Mouse (Mus musculus): ENCODE measurements around the gene Cops4. TPM values are rescaled to one million over a fixed set of nuclear protein-coding genes. Genes with fewer than 3 reads are reported as not detected.

Gene Cops4
- 10 to 100 TPM; 15.8 to 70.1 (median 37.5) TPM for total RNA-seq (2018; cell fraction: chromatin; rRNA removed)
- 10 to 100 TPM; 27.7 to 50.9 (median 41.2) TPM for total RNA-seq (2018; cell fraction: cytosol; rRNA removed)
- total RNA-seq (2018; cell fraction: nucleus; rRNA removed) = 10 to 100 TPM in 25 of 26 experiments, 1 to 10 TPM in 1; 9.6 to 45.9 (median 23.5) TPM
- 39.5 to 73.9 TPM (median 51.8 TPM) in 3 replicates for polyA plus RNA-seq (2018)

DNA sequence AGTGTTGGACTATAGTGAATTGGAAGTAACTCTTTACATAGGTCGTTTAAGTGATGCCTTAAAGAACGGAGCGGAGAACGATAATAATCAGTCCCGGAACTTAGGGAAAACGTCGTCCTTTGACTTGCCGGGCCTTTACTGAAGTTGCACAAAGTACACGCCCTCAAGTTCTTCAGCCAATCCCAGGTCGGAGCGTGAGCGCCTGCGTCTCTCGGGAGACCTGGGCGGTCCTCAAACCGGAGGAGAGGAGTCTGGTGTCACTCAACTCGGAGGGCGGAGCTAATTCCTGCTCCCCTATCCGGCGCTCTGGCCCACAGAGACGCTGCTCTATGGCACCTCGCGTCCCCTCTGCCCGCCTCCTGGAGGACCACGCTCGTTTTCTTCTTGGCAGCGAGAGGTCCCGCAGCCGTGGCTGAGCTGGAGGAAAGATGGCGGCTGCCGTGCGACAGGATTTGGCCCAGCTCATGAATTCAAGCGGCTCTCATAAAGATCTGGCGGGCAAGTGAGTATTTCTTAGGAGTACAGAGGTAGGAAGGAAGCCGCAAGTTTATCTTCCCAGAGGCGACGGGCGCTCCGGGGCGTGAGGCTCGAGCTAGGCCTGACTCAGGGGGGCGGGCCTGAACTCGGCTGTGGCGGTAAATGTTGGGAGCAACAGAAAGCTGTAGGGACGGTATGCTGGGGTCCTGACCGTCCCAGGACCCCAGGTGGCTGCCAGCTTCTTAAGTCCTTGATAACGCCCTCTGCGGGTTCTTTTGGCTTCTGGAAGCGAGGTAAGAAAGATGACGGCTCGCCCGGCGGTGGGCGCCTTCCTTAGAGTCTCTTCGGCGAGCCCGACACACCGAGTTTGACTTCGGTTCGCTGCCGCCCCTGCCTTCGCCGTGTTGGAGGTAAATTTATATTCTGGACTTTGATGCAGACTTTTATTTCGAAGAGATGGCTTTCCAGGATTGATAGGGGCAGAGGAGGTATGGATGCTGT is at the start of gene Cops4:
Gene Cops4, plus strand, starts transcription at position 261 of the 978 bp plus-strand sequence.
- Histone ChIP-seq H3K27ac (peak within 1 kb of the TSS; percentile 76), H3K79me2 (ENCODE audit: inconsistent target) (peaks cover 50% of the 10 kb centered on the region), H3K36me3 (ENCODE audit: inconsistent target) (no peaks in the 10 kb centered on the region), H3K4me3 (ENCODE audit: inconsistent target) (peak within 1 kb of the TSS; percentile 80)
- under 1% methylated on average over 64 of the region's 64 CpGs for WGBS (ENCODE audit: missing documents)

DNA sequence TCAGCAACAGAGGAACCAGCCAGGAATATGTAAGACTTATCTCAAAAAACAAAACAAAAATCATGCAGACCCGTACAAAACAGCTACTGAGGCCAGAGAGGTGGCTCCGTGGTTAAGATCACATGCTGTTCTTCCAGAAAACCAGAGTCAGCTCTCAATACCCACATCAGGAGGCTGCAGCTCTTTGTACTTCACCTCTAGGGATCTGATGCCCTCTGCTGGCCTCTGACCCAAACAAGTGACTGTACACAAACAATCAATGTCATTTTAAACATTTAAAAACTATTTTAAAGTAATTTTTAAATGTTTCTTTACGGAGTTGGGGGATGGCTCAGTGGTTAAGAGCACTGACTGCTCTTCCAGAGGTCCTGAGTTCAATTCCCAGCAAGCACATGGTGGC is 41.8 kb upstream of the Cops4 start:
- H3K79me2 ChIP-seq (ENCODE audit: inconsistent target) = peaks cover 10% of the 10 kb centered on the region; the same call in 1 of the 2 replicates
- H3K36me3 ChIP-seq (ENCODE audit: inconsistent target) = no peaks in the 10 kb centered on the region
- peak overlapping the region; percentile 36; the same call in 1 of the 2 replicates for H3K27ac ChIP-seq
- 51% methylated on average over 3 of the region's 3 CpGs for WGBS (ENCODE audit: missing documents)
- H3K4me3 ChIP-seq (ENCODE audit: inconsistent target) = no peak overlapping the region

DNA sequence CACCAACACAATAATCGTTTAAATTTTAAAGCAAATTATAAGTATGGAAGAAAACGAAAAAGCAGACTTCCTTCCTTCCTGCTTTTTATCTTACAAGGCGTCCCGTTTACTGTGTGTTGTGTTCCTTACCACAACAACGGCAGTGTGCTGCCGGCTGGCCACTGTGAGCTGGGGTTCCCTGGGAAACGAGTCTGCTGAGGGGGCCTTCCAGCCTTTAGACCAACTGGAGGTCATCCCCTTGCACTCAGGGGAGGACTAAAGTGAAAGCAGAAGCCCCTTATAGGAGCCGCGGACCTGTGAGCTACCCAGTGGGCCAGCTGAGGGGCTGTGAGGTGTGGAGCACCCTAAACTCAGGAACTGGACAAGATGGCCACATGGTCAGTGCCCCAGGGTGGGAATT is 40.5 kb upstream of the Cops4 start:
- Histone ChIP-seq H3K36me3 (ENCODE audit: inconsistent target) (no peaks in the 10 kb centered on the region), H3K79me2 (ENCODE audit: inconsistent target) (peaks cover 13% of the 10 kb centered on the region), H3K27ac (no peak overlapping the region), H3K4me3 (ENCODE audit: inconsistent target) (no peak overlapping the region)
- WGBS (ENCODE audit: missing documents) = 28% methylated on average over 9 of the region's 9 CpGs

DNA sequence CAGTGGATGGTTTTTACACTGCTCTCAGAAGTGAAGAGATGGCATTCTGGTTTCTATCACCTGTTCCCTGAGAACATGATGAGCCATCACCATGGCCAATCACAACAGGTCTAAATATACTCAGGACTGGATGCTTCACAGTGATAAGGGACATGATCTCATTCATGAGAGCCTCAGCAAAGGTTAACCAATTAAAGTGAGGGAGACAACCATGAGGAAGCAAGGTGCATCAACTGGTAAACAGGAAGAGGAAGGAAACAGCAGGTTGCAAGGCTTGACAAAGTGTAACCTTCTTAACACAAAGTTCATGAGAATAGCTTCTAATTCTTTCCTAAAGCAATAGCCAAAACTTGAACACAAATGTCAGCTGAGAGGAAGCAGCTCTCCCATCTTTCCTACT is 34.5 kb upstream of the Cops4 start:
- H3K79me2 ChIP-seq (ENCODE audit: inconsistent target) = peaks cover 72% of the 10 kb centered on the region
- H3K4me3 ChIP-seq (ENCODE audit: inconsistent target) = no peak overlapping the region
- no peak overlapping the region for H3K27ac ChIP-seq
- no peaks in the 10 kb centered on the region for H3K36me3 ChIP-seq (ENCODE audit: inconsistent target)

DNA sequence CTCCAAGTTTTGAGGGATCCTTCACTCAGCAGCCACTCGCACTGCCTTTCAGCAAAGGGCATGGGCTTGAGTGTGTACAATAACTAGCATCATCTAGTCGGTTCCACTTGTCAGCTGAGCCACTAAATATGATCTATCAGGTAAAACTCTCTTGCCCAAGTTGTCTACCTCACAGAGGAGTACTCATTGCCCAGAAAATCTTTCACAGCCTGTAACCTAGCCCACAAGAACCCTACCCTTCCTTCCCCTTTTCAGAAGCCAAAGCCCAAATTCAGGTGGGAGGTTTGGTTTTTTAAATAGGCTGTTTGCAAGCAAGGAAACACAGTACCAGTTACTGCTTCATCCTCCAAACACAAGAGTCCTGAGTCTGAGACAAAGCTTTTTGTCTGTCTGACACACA is 31.0 kb upstream of the Cops4 start:
- H3K4me3 ChIP-seq (ENCODE audit: inconsistent target) = no peak overlapping the region
- peaks cover 100% of the 10 kb centered on the region for H3K79me2 ChIP-seq (ENCODE audit: inconsistent target)
- no peak overlapping the region for H3K27ac ChIP-seq
- 40% methylated on average over 2 of the region's 2 CpGs for WGBS (ENCODE audit: missing documents)
- no peaks in the 10 kb centered on the region for H3K36me3 ChIP-seq (ENCODE audit: inconsistent target)

DNA sequence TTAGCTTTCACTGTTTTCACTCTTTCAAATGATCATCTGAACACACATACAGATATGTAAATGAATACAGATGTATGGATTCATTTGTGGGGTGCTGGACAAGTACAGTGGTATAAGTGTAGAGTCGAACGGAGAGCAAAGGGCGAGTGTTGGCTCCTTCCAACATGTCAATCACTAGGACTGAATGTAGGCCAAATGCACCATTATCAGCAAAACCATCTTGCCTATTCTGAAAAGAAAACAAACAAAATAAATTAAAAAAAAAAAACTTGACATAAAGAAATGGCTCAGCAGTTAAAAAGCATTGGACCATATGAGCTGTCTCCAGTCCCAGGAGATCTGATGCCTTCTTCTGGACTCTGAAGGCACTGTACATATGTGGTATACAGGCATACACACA is 29.9 kb upstream of the Cops4 start:
- Histone ChIP-seq H3K36me3 (ENCODE audit: inconsistent target) (no peaks in the 10 kb centered on the region), H3K27ac (no peak overlapping the region), H3K4me3 (ENCODE audit: inconsistent target) (no peak overlapping the region), H3K79me2 (ENCODE audit: inconsistent target) (peaks cover 100% of the 10 kb centered on the region)
- 100% methylated on average over 3 of the region's 3 CpGs for WGBS (ENCODE audit: missing documents)

DNA sequence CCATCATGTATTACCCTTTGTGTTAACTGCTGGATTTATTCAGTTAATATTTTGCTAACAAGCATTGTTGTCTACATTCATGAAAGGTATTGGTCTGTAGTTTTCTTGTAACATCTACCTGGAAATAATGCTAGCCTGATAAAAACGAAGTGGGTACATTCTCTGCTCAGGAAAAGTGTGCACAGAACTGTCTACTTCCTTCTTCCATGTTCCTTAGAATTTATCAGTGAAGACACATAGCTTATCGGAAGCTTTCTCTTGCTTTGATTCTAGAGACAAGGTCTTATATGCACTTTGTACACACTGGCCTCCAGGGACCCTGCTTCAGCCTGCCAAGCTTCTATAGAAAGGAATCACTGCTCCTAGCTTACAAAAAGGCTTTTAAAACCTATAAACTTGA is 28.8 kb upstream of the Cops4 start:
- H3K79me2 ChIP-seq (ENCODE audit: inconsistent target) = peaks cover 100% of the 10 kb centered on the region
- no peak overlapping the region for H3K4me3 ChIP-seq (ENCODE audit: inconsistent target)
- 60% methylated on average over 2 of the region's 2 CpGs for WGBS (ENCODE audit: missing documents)
- no peaks in the 10 kb centered on the region for H3K36me3 ChIP-seq (ENCODE audit: inconsistent target)
- H3K27ac ChIP-seq = no peak overlapping the region

DNA sequence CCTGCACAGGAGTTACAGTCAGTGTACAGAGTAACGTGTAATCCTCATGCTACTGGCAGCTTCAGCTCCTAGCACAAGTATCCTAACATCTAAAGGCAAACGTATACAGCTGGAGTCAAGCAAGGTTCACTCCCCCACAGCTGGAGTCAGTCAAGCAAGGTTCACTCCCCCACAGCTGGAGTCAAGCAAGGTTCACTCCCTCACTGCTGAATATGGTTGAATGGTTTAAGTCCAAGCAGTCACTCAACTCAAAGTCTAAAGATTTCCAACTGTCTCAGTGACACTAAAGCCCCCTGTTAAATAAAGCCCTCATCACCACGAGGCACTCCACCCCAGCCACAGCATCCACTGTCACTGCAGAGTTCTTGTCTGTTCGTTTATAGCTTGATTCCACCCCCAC is 26.4 kb upstream of the Cops4 start:
- Histone ChIP-seq H3K4me3 (ENCODE audit: inconsistent target) (no peak overlapping the region), H3K27ac (no peak overlapping the region), H3K36me3 (ENCODE audit: inconsistent target) (no peaks in the 10 kb centered on the region), H3K79me2 (ENCODE audit: inconsistent target) (peaks cover 100% of the 10 kb centered on the region)
- WGBS (ENCODE audit: missing documents) = 87% methylated on average over 4 of the region's 4 CpGs

DNA sequence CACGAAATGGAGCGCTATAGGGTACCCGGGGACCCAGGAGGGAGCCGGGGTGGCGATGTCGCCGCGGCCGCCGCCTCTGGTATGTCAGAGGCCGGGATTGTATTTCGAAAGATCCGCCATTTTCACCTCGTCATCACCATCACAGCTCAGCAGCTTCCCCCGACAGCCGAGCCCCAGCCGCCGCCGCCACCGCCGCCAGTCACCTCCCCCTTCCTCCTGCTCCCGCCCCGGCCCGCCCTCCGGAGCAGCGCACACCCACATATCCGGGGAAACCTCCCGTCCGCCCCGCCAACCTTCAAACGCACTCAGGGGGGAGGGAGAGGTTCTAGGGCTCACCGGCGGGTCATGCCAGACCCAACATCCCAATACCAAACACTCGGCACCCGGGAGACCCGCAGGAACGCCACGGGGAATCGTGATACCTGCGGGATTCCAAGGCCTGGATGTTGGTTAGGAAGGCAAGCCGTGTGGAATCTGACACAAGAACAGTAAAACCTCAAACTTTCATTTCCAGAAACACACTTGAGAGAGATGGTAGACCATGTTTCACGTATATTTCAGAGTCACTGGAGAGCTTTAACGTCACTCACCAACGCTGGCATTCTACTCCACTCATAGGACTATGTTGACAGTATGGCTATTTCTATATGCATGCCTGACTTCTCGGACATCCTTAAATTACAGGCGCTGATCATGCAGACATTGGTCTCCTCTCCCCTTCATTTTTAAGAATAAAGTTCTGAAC is 19.5 kb upstream of the Cops4 start:
- H3K79me2 ChIP-seq (ENCODE audit: inconsistent target) = peaks cover 62% of the 10 kb centered on the region
- H3K4me3 ChIP-seq (ENCODE audit: inconsistent target) = peak overlapping the region; percentile 91
- 2% methylated on average over 30 of the region's 46 CpGs for WGBS (ENCODE audit: missing documents)
- H3K27ac ChIP-seq = peak overlapping the region; percentile 66
- H3K36me3 ChIP-seq (ENCODE audit: inconsistent target) = no peaks in the 10 kb centered on the region

DNA sequence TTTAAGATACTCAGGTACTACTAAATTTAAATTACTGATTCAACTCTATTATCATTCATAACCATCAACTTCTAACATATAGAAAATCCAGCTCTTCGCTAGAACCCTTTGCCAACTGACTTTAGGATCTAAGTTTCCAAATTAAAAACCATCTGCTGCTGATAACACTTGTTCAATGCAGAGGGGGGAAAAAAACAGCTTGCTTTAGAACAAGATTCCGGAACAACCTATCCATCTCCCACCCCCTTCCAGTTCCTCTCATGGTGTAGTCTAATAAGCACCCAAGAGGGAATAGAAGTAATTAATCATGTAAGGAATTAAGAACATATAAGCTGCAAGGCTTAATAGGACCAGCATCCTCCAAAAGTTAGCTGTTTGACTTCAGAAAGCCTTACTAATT is 18.9 kb upstream of the Cops4 start:
- 7% methylated on average over 2 of the region's 2 CpGs for WGBS (ENCODE audit: missing documents)
- Histone ChIP-seq H3K36me3 (ENCODE audit: inconsistent target) (no peaks in the 10 kb centered on the region), H3K79me2 (ENCODE audit: inconsistent target) (peaks cover 55% of the 10 kb centered on the region), H3K27ac (peak overlapping the region; percentile 54), H3K4me3 (ENCODE audit: inconsistent target) (peak overlapping the region; percentile 91)

DNA sequence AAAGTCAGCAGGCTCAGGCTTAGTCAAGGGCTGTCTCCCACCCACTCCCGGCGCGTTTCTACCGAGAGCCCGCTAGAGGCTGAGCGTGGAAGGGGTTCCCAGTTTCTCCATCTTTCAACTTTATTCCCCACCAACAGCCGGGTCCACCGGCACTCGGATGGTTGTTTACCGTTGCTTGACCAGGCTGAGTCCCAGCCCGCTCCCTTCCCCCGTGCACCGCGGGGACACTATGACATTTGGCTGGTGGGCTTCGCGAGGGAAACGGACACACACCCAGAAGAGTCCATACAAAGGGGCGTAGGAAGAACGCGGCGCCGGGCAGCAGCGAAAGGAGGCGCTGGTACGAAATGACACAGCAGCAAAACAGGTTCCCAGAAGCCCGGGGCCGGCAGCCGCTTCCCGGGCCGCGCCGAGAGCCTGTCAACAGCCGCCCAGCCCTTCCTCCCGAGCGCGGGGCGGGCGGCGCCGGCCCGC is 18.2 kb upstream of the Cops4 start:
- Histone ChIP-seq H3K79me2 (ENCODE audit: inconsistent target) (peaks cover 49% of the 10 kb centered on the region), H3K27ac (peak overlapping the region; percentile 54), H3K36me3 (ENCODE audit: inconsistent target) (no peaks in the 10 kb centered on the region), H3K4me3 (ENCODE audit: inconsistent target) (peak overlapping the region; percentile 91)
- WGBS (ENCODE audit: missing documents) = under 1% methylated on average over 41 of the region's 41 CpGs

DNA sequence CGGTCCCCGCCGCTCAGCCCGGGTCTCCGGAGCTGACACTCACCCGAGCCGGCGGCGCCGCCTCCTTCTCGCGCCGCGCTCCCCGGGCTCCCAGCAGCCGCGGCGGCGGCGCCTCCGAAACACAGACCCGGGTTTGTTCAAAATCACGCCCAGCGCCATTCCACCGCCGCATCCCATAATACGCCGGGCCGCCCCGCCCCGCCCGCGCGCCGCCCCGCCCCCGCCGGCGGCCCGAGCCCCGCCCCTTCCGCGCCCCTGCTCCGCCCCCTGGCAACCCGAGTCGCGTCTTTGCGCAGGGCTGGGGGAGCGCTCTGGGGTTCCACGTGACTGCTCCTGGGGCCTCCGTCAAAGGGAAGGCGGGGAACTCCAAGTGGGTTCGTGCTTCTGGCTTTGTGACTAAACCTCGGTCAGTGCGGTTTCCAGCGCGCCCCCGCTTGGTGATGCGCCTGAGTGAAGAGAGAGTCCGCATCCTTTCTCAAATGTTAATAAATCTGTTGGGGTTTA is 17.6 kb upstream of the Cops4 start, which contains the start of gene Lin54:
Gene Lin54, minus strand, starts transcription at position 182 of the 504 bp plus-strand sequence.
- H3K36me3 ChIP-seq (ENCODE audit: inconsistent target) = no peaks in the 10 kb centered on the region
- peaks cover 43% of the 10 kb centered on the region for H3K79me2 ChIP-seq (ENCODE audit: inconsistent target)
- H3K4me3 ChIP-seq (ENCODE audit: inconsistent target) = peak within 1 kb of the TSS; percentile 91
- peak within 1 kb of the TSS; percentile 54 for H3K27ac ChIP-seq
- under 1% methylated on average over 48 of the region's 60 CpGs for WGBS (ENCODE audit: missing documents)

DNA sequence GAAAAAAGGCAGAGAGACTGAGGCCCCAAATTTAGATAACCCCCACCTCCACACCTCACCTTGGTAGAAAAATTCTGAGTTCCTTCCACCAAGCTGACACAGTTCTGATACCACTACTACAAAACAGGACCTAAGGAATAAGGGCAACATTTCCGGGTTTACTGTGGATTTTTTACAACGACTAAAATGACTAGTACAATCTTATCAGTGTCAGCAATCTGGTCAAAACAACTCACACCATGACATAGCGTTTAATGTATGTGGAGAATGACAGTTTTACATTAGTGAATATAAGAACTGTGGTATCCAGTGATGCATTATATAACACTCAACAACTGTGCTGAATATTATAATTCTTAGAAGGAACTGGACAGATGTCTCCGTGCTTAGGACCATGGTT is 16.8 kb upstream of the Cops4 start:
- Histone ChIP-seq H3K79me2 (ENCODE audit: inconsistent target) (peaks cover 35% of the 10 kb centered on the region), H3K4me3 (ENCODE audit: inconsistent target) (no peak overlapping the region), H3K36me3 (ENCODE audit: inconsistent target) (no peaks in the 10 kb centered on the region), H3K27ac (peak overlapping the region; percentile 31; the same call in 1 of the 2 replicates)
- WGBS (ENCODE audit: missing documents) = 27% methylated on average over 4 of the region's 4 CpGs

DNA sequence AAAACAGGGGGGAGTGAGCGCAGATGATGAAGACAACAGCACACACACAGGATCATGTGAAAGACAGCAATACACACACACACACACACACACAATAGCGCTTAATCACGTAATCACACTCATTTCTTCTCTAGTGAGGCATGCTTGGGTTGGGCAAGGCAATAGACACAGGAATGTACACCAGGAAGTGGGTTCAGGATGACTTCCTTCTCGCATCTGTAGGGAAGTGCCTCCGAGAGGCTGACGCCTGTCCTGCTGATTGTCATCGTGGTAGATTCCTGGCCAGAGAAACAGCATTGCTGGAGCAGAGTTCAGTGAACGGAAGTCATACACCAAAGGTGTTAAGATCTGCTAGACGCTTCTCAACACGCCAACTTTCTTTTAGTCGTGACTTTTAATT is 8.9 kb upstream of the Cops4 start:
- Histone ChIP-seq H3K27ac (peak overlapping the region; percentile 24), H3K4me3 (ENCODE audit: inconsistent target) (no peak overlapping the region), H3K36me3 (ENCODE audit: inconsistent target) (no peaks in the 10 kb centered on the region), H3K79me2 (ENCODE audit: inconsistent target) (no peaks in the 10 kb centered on the region)
- 21% methylated on average over 11 of the region's 11 CpGs for WGBS (ENCODE audit: missing documents)

Measured in macrophage (primary cell).